ENCODE assay signal across 7 mouse cellular contexts in the genomic region with DNA sequence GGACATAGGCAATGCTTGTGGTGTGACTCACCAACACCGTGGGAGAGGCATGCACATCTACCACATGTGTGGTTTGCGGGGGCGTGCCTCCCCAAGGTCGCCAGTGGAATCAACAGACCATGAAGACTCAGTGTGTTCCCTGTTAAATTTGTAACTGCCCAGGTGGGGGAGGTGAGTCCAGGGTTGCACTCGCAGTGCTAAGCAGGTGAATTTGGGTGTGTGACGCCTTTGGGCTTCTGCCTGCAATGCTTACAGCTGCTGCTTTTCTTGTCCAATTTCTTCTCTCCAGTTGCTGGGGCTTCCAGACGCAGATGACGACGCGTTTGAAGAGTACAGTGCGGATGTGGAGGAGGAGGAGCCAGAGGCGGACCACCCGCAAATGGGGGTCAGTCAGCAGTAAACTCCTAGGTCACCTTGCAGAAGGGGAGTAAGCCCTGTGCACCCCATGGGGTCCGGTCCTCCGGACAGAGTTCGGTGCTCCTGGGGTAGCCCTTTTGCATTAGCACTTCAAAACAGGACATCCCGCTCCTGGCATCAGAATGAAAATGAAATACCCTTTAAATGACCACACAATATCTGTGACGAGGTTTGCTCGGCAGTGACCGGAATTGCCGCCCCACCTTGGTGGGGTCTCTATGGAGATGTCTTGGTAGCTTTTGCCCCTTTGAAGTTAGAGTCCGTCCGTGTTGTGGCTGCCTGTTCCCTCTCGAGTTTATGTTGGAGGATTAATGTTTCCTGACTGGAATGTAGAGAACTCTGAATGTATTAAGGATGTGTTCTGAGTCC. TPM values are rescaled to one million over a fixed set of nuclear protein-coding genes. Genes with fewer than 3 reads are reported as not detected.
DNase-seq lines count a peak whose midpoint lies in the region; ATAC-seq and TF ChIP-seq lines count a peak whose summit lies in the region.

No protein-coding gene starts in this region.

- H3K9ac ChIP-seq in hindbrain, embryonic 11.5 days (ENCODE audit: low read depth, low read length): 0 out of 2 replicates have a peak overlapping the region, but pooled peaks have one; percentile 0
- H3K9ac ChIP-seq in limb, embryonic 12.5 days (replicated peaks): peak overlapping the region; percentile 55

- ATAC-seq in hindbrain, embryonic 11.5 days (ENCODE audit: low FRiP score): peak; percentile 56
- peak; percentile 48; the same call in 1 of the 2 replicates for ATAC-seq in limb, embryonic 12.5 days (ENCODE audit: insufficient number of reproducible peaks, insufficient read depth, low FRiP score, low TSS enrichment, low read depth)

- peaks cover 4% of the 10 kb centered on the region; the same call in 1 of the 2 replicates for H3K4me1 ChIP-seq in spleen, adult 2 months (ENCODE audit: control insufficient read depth, insufficient read depth, insufficient read length)
- no peaks in the 10 kb centered on the region; the same call in 1 of the 2 replicates for H3K4me1 ChIP-seq in hindbrain, embryonic 11.5 days (replicated peaks; ENCODE audit: control insufficient read depth, insufficient read depth, low read length)
- peaks cover 21% of the 10 kb centered on the region for H3K4me1 ChIP-seq in limb, embryonic 12.5 days (replicated peaks)

- no peaks in the 10 kb centered on the region for H3K9me3 ChIP-seq in hindbrain, embryonic 11.5 days (ENCODE audit: control insufficient read depth, low read length)
- no peaks in the 10 kb centered on the region for H3K9me3 ChIP-seq in limb, embryonic 12.5 days

- H3K4me2 ChIP-seq in hindbrain, embryonic 11.5 days (replicated peaks; ENCODE audit: low read depth, low read length): peak overlapping the region; percentile 57
- H3K4me2 ChIP-seq in limb, embryonic 12.5 days: peak overlapping the region; percentile 95

- no peaks in the 10 kb centered on the region for H3K27me3 ChIP-seq in spleen, adult 2 months (ENCODE audit: control insufficient read depth, insufficient read depth, low read length)
- no peaks in the 10 kb centered on the region for H3K27me3 ChIP-seq in hindbrain, embryonic 11.5 days (ENCODE audit: control insufficient read depth, insufficient read depth, low read length)
- H3K27me3 ChIP-seq in limb, embryonic 12.5 days: peaks cover 28% of the 10 kb centered on the region

- no peak for TF ChIP-seq POLR2A in spleen, adult 2 months (IDR thresholded peaks at IDR 0.05; ENCODE audit: low read depth, low read length)

- no peaks in the 10 kb centered on the region for H3K36me3 ChIP-seq in spleen, adult 2 months (ENCODE audit: control insufficient read depth, insufficient read depth, low read length)
- H3K36me3 ChIP-seq in hindbrain, embryonic 11.5 days (ENCODE audit: control insufficient read depth, insufficient read depth, low read length): no peaks in the 10 kb centered on the region
- H3K36me3 ChIP-seq in limb, embryonic 12.5 days: no peaks in the 10 kb centered on the region

- DNase-seq in spleen, adult 2 months (ENCODE audit: low read depth in 1 of 2, low spot score in 2 of 2): peak in 1 of 2 experiments; percentile 28
- DNase-seq in spleen, adult 12 weeks (ENCODE audit: low spot score): no peak
- peak; percentile 29 for DNase-seq in embryo, embryonic 9.5 days (ENCODE audit: extremely low spot score)
- DNase-seq in hindbrain, embryonic 11.5 days (ENCODE audit: low spot score): peak; percentile 31
- DNase-seq in natural killer cell, adult 2 months (ENCODE audit: low spot score in 2 of 2): peak; percentile 50 to 64
- DNase-seq in c-Kit-positive CD71-positive TER-119-positive erythroid progenitor cells, embryonic 14.5 days (ENCODE audit: low spot score): no peak

- WGBS in spleen, adult 2 months: 1% methylated on average over 24 of the region's 24 CpGs
- WGBS in hindbrain, embryonic 11.5 days: 9% methylated on average over 24 of the region's 24 CpGs
- 8% methylated on average over 24 of the region's 24 CpGs for WGBS in limb, embryonic 12.5 days

- peak overlapping the region; percentile 60 for H3K4me3 ChIP-seq in spleen, adult 2 months (ENCODE audit: extremely low read depth, insufficient read depth, insufficient read length)
- peak overlapping the region; percentile 38 for H3K4me3 ChIP-seq in hindbrain, embryonic 11.5 days (ENCODE audit: low read depth, low read length)
- H3K4me3 ChIP-seq in limb, embryonic 12.5 days (replicated peaks): peak overlapping the region; percentile 41

- H3K27ac ChIP-seq in spleen, adult 2 months (ENCODE audit: insufficient read depth, low read length): no peak overlapping the region
- H3K27ac ChIP-seq in hindbrain, embryonic 11.5 days (ENCODE audit: low read depth, low read length): no peak overlapping the region
- no peak overlapping the region for H3K27ac ChIP-seq in limb, embryonic 12.5 days

- no peak for TF ChIP-seq CTCF in spleen, adult 2 months (IDR thresholded peaks at IDR 0.05; ENCODE audit: extremely low read depth, insufficient read depth, insufficient read length, insufficient replicate concordance)

RNA-seq across cellular contexts. Expression of a gene that starts 17.5 kb away (rescaled TPM):
- polyA plus RNA-seq in spleen, adult 2 months (2012; rRNA removed): 5.1 and 5.9 TPM in 2 replicates
- polyA plus RNA-seq in hindbrain, embryonic 11.5 days (2014; fragmentation: Nextera tagmentation; extraction: Ambion mirVana): 32.4 and 37.7 TPM in 2 replicates
- polyA plus RNA-seq in limb, embryonic 12.5 days (2016; fragmentation: Nextera tagmentation; extraction: Ambion mirVana): 9.6 and 12.9 TPM in 2 replicates

Comparison
In these comparisons a context has a peak if more than half of its experiments do, and no peak if none do; other contexts are left out.
1. DNase-seq: peak in embryo, embryonic 9.5 days (single experiment), hindbrain, embryonic 11.5 days (single experiment) and natural killer cell, adult 2 months (2 of 2); none in spleen, adult 12 weeks (single experiment) and c-Kit-positive CD71-positive TER-119-positive erythroid progenitor cells, embryonic 14.5 days (single experiment).
2. Peak in every context shown above with its lines, with median percentiles within 50 percentile points of each other: H3K4me3 ChIP-seq.